ENCODE assay signal across 21 mouse cellular contexts in the genomic region with DNA sequence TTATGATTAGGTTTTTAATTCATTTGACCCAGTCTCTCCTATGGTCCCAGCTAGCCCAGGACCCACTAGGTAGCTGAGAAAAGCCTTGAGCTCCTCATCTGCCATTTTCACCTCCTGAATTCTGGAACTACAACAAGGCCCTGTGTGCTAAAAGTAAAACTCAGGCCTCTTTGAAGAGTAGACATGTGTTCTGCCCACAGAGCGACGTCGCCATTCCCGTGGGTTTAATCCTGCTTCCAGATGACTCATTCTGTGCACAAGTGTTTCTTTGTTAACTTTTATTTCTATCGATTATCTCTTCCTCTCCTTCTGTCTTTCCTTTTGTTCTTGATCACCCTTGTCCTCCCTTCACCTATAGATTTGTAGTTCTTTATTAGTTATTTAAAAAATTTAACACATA.
DNase-seq lines count a peak whose midpoint lies in the region; ATAC-seq lines count a peak whose summit lies in the region.
"Had no signal": no experiment of that assay in that cellular context is flagged by ENCODE, and none has a peak within 500 bp of the region (broad histone marks: within the 10 kb centered on the region; RNA-seq: fewer than 3 reads in every experiment).

No protein-coding gene starts in this region.

- H3K4me1 ChIP-seq in hindbrain, embryonic 12.5 days, result no peaks in the 10 kb centered on the region
- H3K4me1 ChIP-seq: embryonic facial prominence, embryonic 13.5 days; forebrain, embryonic 12.5 days; heart, embryonic 12.5 days; hindbrain, embryonic 10.5 days; hindbrain, embryonic 15.5 days had no signal

- H3K9ac ChIP-seq in hindbrain, embryonic 12.5 days, result no peak overlapping the region
- H3K9ac ChIP-seq: embryonic facial prominence, embryonic 13.5 days; forebrain, embryonic 12.5 days; heart, embryonic 12.5 days; hindbrain, embryonic 15.5 days had no signal

- no peaks in the 10 kb centered on the region for H3K36me3 ChIP-seq in hindbrain, embryonic 12.5 days
- H3K36me3 ChIP-seq: embryonic facial prominence, embryonic 13.5 days; forebrain, embryonic 12.5 days; G1E; heart, embryonic 12.5 days; hindbrain, embryonic 10.5 days; hindbrain, embryonic 15.5 days had no signal

- H3K27me3 ChIP-seq in hindbrain, embryonic 12.5 days, result no peaks in the 10 kb centered on the region
- H3K27me3 ChIP-seq: embryonic facial prominence, embryonic 13.5 days; forebrain, embryonic 12.5 days; heart, embryonic 12.5 days; hindbrain, embryonic 15.5 days had no signal

- no peak for DNase-seq in frontal cortex, postnatal 14 days (ENCODE audit: low spot score in 2 of 2)
- DNase-seq in left cerebral cortex, adult 18-20 months (ENCODE audit: low spot score in 2 of 2), result peak; percentile 11 to 27
- no peak for DNase-seq in left cerebral cortex, adult 9 months (ENCODE audit: low spot score in 2 of 2)
- DNase-seq in right cerebral cortex, adult 2 months (ENCODE audit: low spot score in 2 of 2), result peak; percentile 23 to 37
- no peak for DNase-seq in right cerebral cortex, postnatal 10 days (ENCODE audit: low spot score in 2 of 2)
- DNase-seq: adrenal gland, postnatal 14 days; B cell, adult 2 months; cerebellum, adult 18-20 months; cerebellum, adult 9-11 months; cerebellum, postnatal 36 days; gastrocnemius, postnatal 25 days had no signal

- no peaks in the 10 kb centered on the region for H3K9me3 ChIP-seq in hindbrain, embryonic 12.5 days (replicated peaks)
- H3K9me3 ChIP-seq: embryonic facial prominence, embryonic 13.5 days; forebrain, embryonic 12.5 days; G1E; heart, embryonic 12.5 days; hindbrain, embryonic 10.5 days; hindbrain, embryonic 15.5 days had no signal

- ATAC-seq in frontal cortex, adult (ENCODE audit: low TSS enrichment), result peak; percentile 50; the same call in 1 of the 2 replicates
- ATAC-seq in hindbrain, embryonic 12.5 days (ENCODE audit: low FRiP score), result no peak
- ATAC-seq: CD4-positive, CD25-positive, alpha-beta regulatory T cell, adult 4 months; forebrain, embryonic 16.5 days had no signal

- no peak overlapping the region for H3K27ac ChIP-seq in hindbrain, embryonic 12.5 days
- H3K27ac ChIP-seq: embryonic facial prominence, embryonic 13.5 days; forebrain, embryonic 12.5 days; hindbrain, embryonic 10.5 days; hindbrain, embryonic 15.5 days had no signal

- no peak overlapping the region for H3K4me2 ChIP-seq in hindbrain, embryonic 12.5 days (replicated peaks)
- H3K4me2 ChIP-seq: embryonic facial prominence, embryonic 13.5 days; forebrain, embryonic 12.5 days; heart, embryonic 12.5 days; hindbrain, embryonic 15.5 days had no signal

- 72% methylated on average over 5 of the region's 5 CpGs for WGBS in hindbrain, embryonic 12.5 days

- H3K4me3 ChIP-seq in hindbrain, embryonic 12.5 days, result no peak overlapping the region
- H3K4me3 ChIP-seq: embryonic facial prominence, embryonic 13.5 days; forebrain, embryonic 12.5 days; heart, embryonic 12.5 days; hindbrain, embryonic 10.5 days; hindbrain, embryonic 15.5 days had no signal

Comparison
In these comparisons a context has a peak if more than half of its experiments do, and no peak if none do; other contexts are left out.
1. DNase-seq: peak in left cerebral cortex, adult 18-20 months (2 of 2) and right cerebral cortex, adult 2 months (2 of 2); none in frontal cortex, postnatal 14 days (0 of 2), left cerebral cortex, adult 9 months (0 of 2) and right cerebral cortex, postnatal 10 days (0 of 2).